Mouse (Mus musculus) hindbrain, embryonic 11.5 days (tissue): ENCODE results near the gene Snapin. TPM values are rescaled to one million over a fixed set of nuclear protein-coding genes. Genes with fewer than 3 reads are reported as not detected.
A peak's percentile ranks its signal among the peaks of the same experiment; 100 is the strongest.

Experiments used
- ATAC-seq: fragments of 200-750 bp; cut with Nextera tagmentation; 2 replicates; pipeline ENCODE4 v1.8.0; 2017; ENCODE audit warnings: mild to moderate bottlenecking, moderate TSS enrichment, moderate library complexity; ENCODE audit not compliant: low FRiP score
- DNase-seq: peaks from one replicate; pipeline ENCODE4 v3.0.0-alpha.2; 2015; ENCODE audit warnings: low spot score
- H3K27ac ChIP-seq: fragments of 300-500 bp; sonication (generic); 2 replicates; pipeline ENCODE4 v1.5.1; 2014; ENCODE audit warnings: mild to moderate bottlenecking, low read depth, low read length
- H3K27me3 ChIP-seq: fragments of 300-500 bp; sonication (generic); 2 replicates; pipeline ENCODE4 v1.6.1; 2014; ENCODE audit warnings: mild to moderate bottlenecking, low read length, moderate library complexity, mixed read lengths; ENCODE audit not compliant: control insufficient read depth, insufficient read depth
- H3K36me3 ChIP-seq: fragments of 300-500 bp; sonication (generic); 2 replicates; pipeline ENCODE4 v1.6.1; 2014; ENCODE audit warnings: mild to moderate bottlenecking, low read length, moderate library complexity, mixed read lengths; ENCODE audit not compliant: control insufficient read depth, insufficient read depth
- H3K4me1 ChIP-seq: fragments of 300-500 bp; sonication (generic); replicated peaks from 2 replicates; pipeline ENCODE4 v1.6.1; 2014; ENCODE audit warnings: low read length, mixed read lengths; ENCODE audit not compliant: control insufficient read depth, insufficient read depth
- H3K4me2 ChIP-seq: fragments of 300-500 bp; sonication (generic); replicated peaks from 2 replicates; pipeline ENCODE4 v1.6.1; 2014; ENCODE audit warnings: mild to moderate bottlenecking, low read depth, low read length
- H3K4me3 ChIP-seq: fragments of 300-500 bp; sonication (generic); 2 replicates; pipeline ENCODE4 v1.5.1; 2014; ENCODE audit warnings: low read depth, low read length
- H3K9ac ChIP-seq: fragments of 300-500 bp; sonication (generic); 2 replicates; pipeline ENCODE4 v1.6.1; 2014; ENCODE audit warnings: low read depth, low read length
- H3K9me3 ChIP-seq: fragments of 300-500 bp; sonication (generic); 2 replicates; pipeline ENCODE4 v1.6.1; 2016; ENCODE audit warnings: low read length; ENCODE audit not compliant: control insufficient read depth
- WGBS: fragments of 180-500 bp; shearing (Covaris S2); extraction: QIAGEN DNeasy Blood & Tissue Kit; methylation state at CpG from one replicate; pipeline ENCODE4 v1.1.7; 2014; 5-methylcytosine and 5-hydroxymethylcytosine counted together
- polyA plus RNA-seq: library from polyadenylated mRNA; unstranded; fragments of >200 nt; fragmentation: Nextera tagmentation; extraction: Ambion mirVana; gene quantifications from 2 replicates; pipeline ENCODE4 v1.2.1, GENCODE M21; 2014

Snapin gene
- polyA plus RNA-seq, 1 experiment from 2014 or later, result 72.3 TPM

GRCm38 (mm10) chr3:90466311-90466766, 24.5 kb downstream of the Snapin start:
- peak; percentile 78 for DNase-seq
- Histone ChIP-seq H3K4me1 (0 out of 2 replicates have a peak, but pooled peaks cover 2% of the 10 kb centered on the region), H3K9me3 (no peaks in the 10 kb centered on the region), H3K9ac (no peak overlapping the region), H3K4me3 (peak overlapping the region; percentile 34), H3K36me3 (no peaks in the 10 kb centered on the region), H3K27me3 (peaks cover 37% of the 10 kb centered on the region), H3K27ac (no peak overlapping the region), H3K4me2 (peak overlapping the region; percentile 60)
- peak; percentile 53; the same call in 1 of the 2 replicates for ATAC-seq
- WGBS, result 1% methylated on average over 15 of the region's 15 CpGs

GRCm38 (mm10) chr3:90465686-90466310, 25.0 kb downstream of the Snapin start, which contains the start of gene Npr1:
Gene Npr1, minus strand, starts transcription at chr3:90465866.
- DNase-seq (no peak), ATAC-seq (peak; percentile 64)
- peak within 1 kb of the TSS; percentile 27 for H3K9ac ChIP-seq
- no peaks in the 10 kb centered on the region for H3K9me3 ChIP-seq
- H3K27ac ChIP-seq, result no peak within 1 kb of the TSS
- peaks cover 37% of the 10 kb centered on the region for H3K27me3 ChIP-seq
- no peaks in the 10 kb centered on the region for H3K36me3 ChIP-seq
- WGBS, result 2% methylated on average over 24 of the region's 49 CpGs
- peak within 1 kb of the TSS; percentile 60 for H3K4me2 ChIP-seq
- H3K4me1 ChIP-seq, result 0 out of 2 replicates have a peak, but pooled peaks cover 2% of the 10 kb centered on the region
- H3K4me3 ChIP-seq, result peak within 1 kb of the TSS; percentile 34

GRCm38 (mm10) chr3:90465081-90465685, 25.6 kb downstream of the Snapin start:
- H3K4me2 ChIP-seq, result peak overlapping the region; percentile 60

GRCm38 (mm10) chr3:90464552-90465080, 26.2 kb downstream of the Snapin start:
- WGBS, result 10% methylated on average over 37 of the region's 37 CpGs
- Histone ChIP-seq H3K27ac (no peak overlapping the region), H3K36me3 (no peaks in the 10 kb centered on the region), H3K9me3 (no peaks in the 10 kb centered on the region), H3K4me3 (peak overlapping the region; percentile 34), H3K27me3 (peaks cover 37% of the 10 kb centered on the region), H3K4me2 (peak overlapping the region; percentile 60), H3K4me1 (0 out of 2 replicates have a peak, but pooled peaks cover 2% of the 10 kb centered on the region), H3K9ac (peak overlapping the region; percentile 27; the same call in 1 of the 2 replicates)
- DNase-seq, result peak; percentile 56
- 0 out of 2 replicates have a peak, but pooled peaks have one; percentile 20 for ATAC-seq

More at GRCm38 (mm10) chr3:90465081-90465685, 25.6 kb downstream of the Snapin start:
- H3K4me1 ChIP-seq, result 0 out of 2 replicates have a peak, but pooled peaks cover 2% of the 10 kb centered on the region
- H3K27me3 ChIP-seq, result peaks cover 37% of the 10 kb centered on the region
- H3K9ac ChIP-seq, result peak overlapping the region; percentile 27
- ATAC-seq (peak; percentile 45), DNase-seq (peak; percentile 60)
- no peaks in the 10 kb centered on the region for H3K9me3 ChIP-seq
- 1% methylated on average over 73 of the region's 75 CpGs for WGBS
- H3K36me3 ChIP-seq, result no peaks in the 10 kb centered on the region
- H3K27ac ChIP-seq, result no peak overlapping the region
- peak overlapping the region; percentile 34 for H3K4me3 ChIP-seq

DNA sequence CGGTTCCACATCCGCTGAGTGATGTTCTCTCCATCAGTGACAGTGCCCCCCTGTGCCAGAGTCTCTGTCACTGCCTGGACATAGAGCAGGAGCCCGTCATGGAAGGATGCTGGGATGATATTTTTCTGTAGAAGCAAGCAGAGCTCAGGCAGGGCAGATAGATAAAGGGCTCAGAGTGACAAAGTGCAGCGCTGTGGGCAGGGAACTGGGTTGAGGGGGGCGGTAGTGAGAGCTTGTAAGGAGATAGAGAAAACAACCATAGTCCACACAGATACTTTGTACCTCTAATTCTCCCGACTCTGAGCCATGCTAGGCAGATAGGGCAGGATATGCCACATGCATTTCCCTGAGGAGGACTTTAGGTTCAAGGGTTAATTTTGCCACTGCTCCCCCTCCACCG, 28.3 kb downstream of the Snapin start:
- Histone ChIP-seq H3K9me3 (no peaks in the 10 kb centered on the region), H3K27ac (no peak overlapping the region), H3K4me3 (no peak overlapping the region), H3K36me3 (no peaks in the 10 kb centered on the region), H3K27me3 (peaks cover 37% of the 10 kb centered on the region), H3K4me1 (0 out of 2 replicates have a peak, but pooled peaks cover 2% of the 10 kb centered on the region), H3K4me2 (no peak overlapping the region), H3K9ac (no peak overlapping the region)
- ATAC-seq (no peak), DNase-seq (no peak)
- 41% methylated on average over 7 of the region's 7 CpGs for WGBS

- no peak overlapping the region for H3K4me3 ChIP-seq
- ATAC-seq (no peak), DNase-seq (no peak)
- no peaks in the 10 kb centered on the region for H3K36me3 ChIP-seq
- 92% methylated on average over 3 of the region's 3 CpGs for WGBS
- H3K9ac ChIP-seq, result no peak overlapping the region
- no peak overlapping the region for H3K27ac ChIP-seq
- 0 out of 2 replicates have a peak, but pooled peaks cover 2% of the 10 kb centered on the region for H3K4me1 ChIP-seq
- no peaks in the 10 kb centered on the region for H3K9me3 ChIP-seq
- no peak overlapping the region for H3K4me2 ChIP-seq
- peaks cover 37% of the 10 kb centered on the region for H3K27me3 ChIP-seq
Observed at GRCm38 (mm10) chr3:90461935-90462334, 28.9 kb downstream of the Snapin start.

DNA sequence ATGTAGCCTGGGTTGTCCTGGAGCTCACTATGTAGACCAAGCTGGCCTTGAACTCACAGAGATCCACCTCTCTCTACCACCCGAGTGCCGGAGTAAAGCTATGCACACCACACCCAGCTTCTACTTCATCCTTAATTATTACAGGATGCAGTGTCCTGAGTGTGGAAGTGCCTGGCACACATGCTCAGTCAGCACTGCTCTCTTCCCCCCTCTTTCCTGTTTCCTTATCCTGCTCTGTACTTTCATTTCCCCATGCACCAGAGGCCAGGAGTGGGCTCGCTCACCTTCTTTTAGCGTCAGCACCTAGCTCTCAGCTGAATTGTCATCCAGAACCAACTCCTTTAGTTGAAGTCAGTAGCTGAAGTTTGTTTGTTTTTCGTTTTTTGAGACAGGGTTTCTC, 30.5 kb downstream of the Snapin start:
- no peak overlapping the region for H3K4me3 ChIP-seq
- no peak overlapping the region for H3K4me2 ChIP-seq
- peaks cover 28% of the 10 kb centered on the region for H3K27me3 ChIP-seq
- DNase-seq (no peak), ATAC-seq (no peak)
- no peak overlapping the region for H3K9ac ChIP-seq
- 0 out of 2 replicates have a peak, but pooled peaks cover 1% of the 10 kb centered on the region for H3K4me1 ChIP-seq
- no peaks in the 10 kb centered on the region for H3K36me3 ChIP-seq
- H3K9me3 ChIP-seq, result no peaks in the 10 kb centered on the region
- 78% methylated on average over 5 of the region's 5 CpGs for WGBS
- H3K27ac ChIP-seq, result no peak overlapping the region

- no peak overlapping the region for H3K27ac ChIP-seq
- H3K4me3 ChIP-seq, result no peak overlapping the region
- H3K4me1 ChIP-seq, result no peaks in the 10 kb centered on the region
- no peaks in the 10 kb centered on the region for H3K36me3 ChIP-seq
- H3K4me2 ChIP-seq, result no peak overlapping the region
- no peak for ATAC-seq
- H3K9me3 ChIP-seq, result no peaks in the 10 kb centered on the region
- H3K27me3 ChIP-seq, result peaks cover 22% of the 10 kb centered on the region
- H3K9ac ChIP-seq, result no peak overlapping the region
- 82% methylated on average over 9 of the region's 9 CpGs for WGBS
- DNase-seq, result no peak
Observed at GRCm38 (mm10) chr3:90459727-90460126, 31.1 kb downstream of the Snapin start.
